Mouse (Mus musculus): ENCODE results near the gene Abi1. TPM values are rescaled to one million over a fixed set of nuclear protein-coding genes. Genes with fewer than 3 reads are reported as not detected.
A peak's percentile ranks its signal among the peaks of the same experiment; 100 is the strongest.
"Not testable (repeated sequence)": the region's sequence is repeated elsewhere in the genome, so short reads cannot be mapped to it uniquely, and the experiment has no call there.

Gene Abi1
- total RNA-seq, 1 experiment from 2014 or later: 67.6 TPM

- no peak for DNase-seq
Measured at GRCm38 (mm10) chr2:23030631-23031030, 9.4 kb downstream of the Abi1 start.

GRCm38 (mm10) chr2:23028826-23029225 lies 11.2 kb downstream of the Abi1 start:
- no peak for DNase-seq

- DNase-seq: no peak
Measured at GRCm38 (mm10) chr2:23026379-23026778, 13.7 kb downstream of the Abi1 start.

- no peak for DNase-seq
Measured at GRCm38 (mm10) chr2:23023714-23024282, 16.2 kb downstream of the Abi1 start.

DNA sequence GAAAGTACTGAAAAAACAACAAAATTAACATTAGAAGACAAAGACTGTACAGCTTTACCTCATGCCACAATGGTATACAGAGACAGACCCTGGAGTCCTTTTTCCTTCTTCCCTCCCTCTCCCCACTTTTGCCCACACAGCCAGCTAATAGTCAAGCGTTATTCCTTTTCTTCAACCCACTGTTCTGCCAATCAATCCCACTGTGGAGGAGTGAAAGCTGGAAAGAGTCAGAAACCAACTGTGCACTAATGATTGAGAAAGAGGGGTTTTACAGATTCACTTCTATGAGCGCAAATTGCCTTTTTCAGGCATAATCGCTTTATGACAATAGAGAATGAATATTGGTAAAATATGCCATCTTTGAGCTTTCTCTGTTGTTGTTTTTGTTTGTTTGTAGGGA lies 17.0 kb downstream of the Abi1 start:
- DNase-seq: no peak

DNA sequence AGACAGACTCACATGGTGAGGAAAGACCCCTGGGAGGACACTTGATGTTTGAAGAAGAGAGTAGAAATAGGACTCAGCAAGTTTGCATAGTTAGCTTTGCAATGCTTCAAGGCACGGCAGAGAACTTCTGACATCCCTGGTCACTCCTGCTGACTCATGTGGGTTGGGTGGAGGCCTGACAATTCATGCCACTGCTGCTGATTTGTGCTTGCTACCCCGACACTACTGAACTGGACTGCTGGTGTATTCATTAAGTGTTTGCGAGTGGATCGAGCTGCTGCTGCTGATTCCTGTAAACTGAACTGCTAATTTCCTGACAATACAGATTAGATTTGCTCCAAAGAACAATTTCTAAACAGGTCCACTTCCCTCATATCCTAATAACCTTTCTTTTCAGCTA lies 18.3 kb downstream of the Abi1 start:
- DNase-seq: peak; percentile 50

DNA sequence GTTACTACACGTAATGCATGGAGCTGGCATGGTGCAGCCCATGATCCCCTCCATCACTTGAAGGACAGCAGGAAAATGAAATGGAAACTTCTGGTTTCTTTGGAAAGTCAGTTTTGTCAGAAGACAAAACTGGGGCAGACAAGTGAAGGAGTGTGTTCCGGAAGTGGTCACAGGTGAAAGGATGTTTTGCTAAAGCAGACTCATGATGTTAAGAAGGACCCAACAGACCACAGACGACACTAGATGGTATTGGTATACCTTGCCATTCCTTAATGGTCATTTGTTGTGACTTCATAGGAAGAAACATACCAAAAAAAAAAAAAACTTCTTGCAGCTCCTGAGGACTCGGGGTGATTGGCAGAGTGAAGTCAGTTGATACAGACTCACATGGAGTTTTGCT lies 18.7 kb downstream of the Abi1 start:
- DNase-seq: no peak

DNA sequence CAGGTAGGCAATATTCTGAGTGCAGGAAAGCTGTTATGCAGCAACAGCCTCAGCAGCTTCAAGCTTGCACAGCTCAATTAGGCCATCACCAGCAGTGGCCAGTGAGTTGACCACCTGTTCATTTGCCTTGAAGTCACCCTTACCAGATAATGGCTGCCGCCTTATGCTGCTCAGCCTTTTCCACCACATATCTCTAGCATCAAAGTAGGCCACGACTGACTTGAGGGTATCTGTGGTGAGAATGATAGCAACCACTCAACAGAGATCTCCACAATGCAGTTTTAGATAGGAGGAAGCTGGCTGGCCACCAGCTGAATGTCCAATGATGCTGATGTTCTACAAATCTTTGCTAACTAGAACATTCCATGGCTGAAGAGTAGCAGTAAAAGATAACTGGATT lies 20.9 kb downstream of the Abi1 start:
- DNase-seq: no peak

- no peak for DNase-seq
Measured at GRCm38 (mm10) chr2:23016121-23016520, 23.9 kb downstream of the Abi1 start.

- DNase-seq: no peak
Measured at GRCm38 (mm10) chr2:23015335-23015734, 24.7 kb downstream of the Abi1 start.

DNA sequence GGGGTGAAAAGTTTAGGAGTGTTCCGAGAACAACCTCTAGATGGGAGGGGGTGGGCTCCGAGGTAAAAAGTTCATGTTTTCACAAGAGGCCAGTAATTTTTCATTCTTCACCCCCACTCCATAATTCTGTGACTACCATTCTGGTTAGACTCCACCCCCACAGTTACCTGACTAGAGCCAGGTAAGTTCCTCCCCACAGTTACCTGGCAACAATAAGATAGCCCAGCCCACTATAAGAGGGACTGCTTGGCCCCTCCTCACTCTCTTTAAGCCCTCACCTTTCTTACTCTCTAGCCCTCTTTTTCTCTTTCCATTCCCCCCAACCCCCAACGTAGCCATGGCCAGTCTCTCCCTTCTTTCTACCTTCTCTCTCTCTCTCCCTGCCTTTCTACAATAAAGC lies 25.1 kb downstream of the Abi1 start:
- DNase-seq: not testable (repeated sequence)

GRCm38 (mm10) chr2:23008256-23008655 lies 31.8 kb downstream of the Abi1 start:
- no peak for DNase-seq

- DNase-seq: no peak
Measured at GRCm38 (mm10) chr2:23007577-23007976, 32.5 kb downstream of the Abi1 start.

- DNase-seq: no peak
Measured at GRCm38 (mm10) chr2:23007149-23007548, 32.9 kb downstream of the Abi1 start.

DNA sequence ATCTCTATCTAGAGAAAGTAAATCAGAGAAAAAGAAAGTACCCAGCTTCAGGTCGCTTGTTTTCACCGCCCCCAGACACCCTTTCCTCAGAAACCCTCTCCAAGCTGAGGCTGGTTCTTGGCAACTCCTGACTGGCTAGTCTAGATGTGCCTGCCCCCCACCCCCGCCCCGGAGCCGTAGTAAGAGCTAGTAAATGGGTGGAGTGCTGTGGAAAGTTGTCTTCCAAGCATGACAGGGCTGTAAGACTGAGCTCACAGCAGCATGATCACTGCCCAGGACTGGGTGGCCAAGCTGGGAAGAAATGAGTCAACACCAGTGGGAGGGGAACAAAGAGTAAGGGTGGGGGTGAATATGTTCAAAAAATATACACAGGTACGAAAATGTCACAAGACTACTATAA lies 33.8 kb downstream of the Abi1 start:
- peak; percentile 16 for DNase-seq

GRCm38 (mm10) chr2:23002637-23003036 lies 37.4 kb downstream of the Abi1 start:
- no peak for DNase-seq

GRCm38 (mm10) chr2:22999620-23000019 lies 40.4 kb downstream of the Abi1 start:
- DNase-seq: no peak

DNA sequence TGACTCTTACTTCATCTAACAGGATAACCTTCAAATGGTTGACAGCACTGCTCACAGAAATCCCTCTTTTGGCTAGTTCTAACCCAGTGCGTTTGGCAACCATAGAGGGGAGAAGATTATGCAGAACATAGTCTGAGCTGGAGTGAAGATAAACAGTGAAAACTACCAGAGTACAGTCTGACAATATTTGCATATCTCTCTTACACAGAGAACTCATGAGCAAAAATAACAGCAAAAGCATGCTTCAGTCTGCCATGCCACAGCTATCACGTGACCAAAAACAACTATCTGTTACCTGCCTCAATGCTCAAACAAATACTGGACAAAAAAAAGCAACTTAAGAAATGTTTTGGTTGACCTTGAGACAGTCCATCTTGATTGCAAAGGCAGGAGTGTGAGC lies 41.2 kb downstream of the Abi1 start:
- no peak for DNase-seq

- DNase-seq: no peak
Measured at GRCm38 (mm10) chr2:22998015-22998414, 42.0 kb downstream of the Abi1 start.

DNA sequence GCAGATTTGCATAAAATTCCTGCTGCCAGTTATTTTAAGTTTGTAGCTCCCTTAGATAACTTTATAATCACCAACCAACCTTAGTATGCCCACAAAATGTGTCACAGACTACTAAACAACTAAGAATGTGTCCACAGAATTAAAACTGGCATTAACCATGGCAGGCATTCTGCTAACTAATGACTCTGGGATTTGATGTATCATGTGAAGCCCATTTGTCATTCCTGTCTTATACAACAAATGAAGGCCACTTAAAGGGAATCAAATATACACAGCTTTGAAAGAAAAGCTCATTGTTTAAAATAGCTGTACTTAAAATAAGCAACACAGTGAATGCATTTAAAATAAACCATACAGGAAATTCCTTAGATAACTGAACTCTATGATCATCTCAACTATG lies 44.0 kb downstream of the Abi1 start:
- DNase-seq: no peak

GRCm38 (mm10) chr2:22985973-22986657 lies 53.9 kb downstream of the Abi1 start:
- no peak for DNase-seq

DNA sequence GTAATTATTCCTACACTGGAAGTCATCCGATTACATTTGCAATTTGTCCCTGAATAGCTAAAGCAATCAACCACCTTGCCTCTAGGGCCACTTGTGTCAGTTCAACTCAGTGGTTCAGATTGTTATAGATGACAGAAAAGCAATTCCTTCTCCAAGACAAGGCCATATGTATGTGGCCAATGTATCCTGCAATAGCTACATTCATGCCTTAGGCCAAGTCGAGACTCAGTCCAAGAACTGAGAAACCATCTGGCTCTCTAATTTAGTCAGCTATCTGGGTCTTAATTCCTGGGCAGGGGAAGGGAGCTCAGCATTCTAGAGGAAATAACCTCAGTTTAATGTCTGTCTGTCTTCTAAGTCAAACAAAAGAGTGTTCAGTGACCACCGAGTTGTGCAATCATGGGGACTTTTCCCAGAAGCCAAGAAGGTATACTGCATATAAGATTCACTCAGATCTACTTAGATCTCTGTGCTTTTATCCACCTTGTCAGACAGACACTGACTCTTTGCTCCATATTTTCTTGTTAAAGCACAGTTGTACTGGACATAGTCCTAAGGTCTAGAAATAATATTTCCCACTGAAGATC lies 62.6 kb downstream of the Abi1 start:
- no peak for DNase-seq

GRCm38 (mm10) chr2:22962970-22963369 lies 77.1 kb downstream of the Abi1 start:
- no peak for DNase-seq

DNA sequence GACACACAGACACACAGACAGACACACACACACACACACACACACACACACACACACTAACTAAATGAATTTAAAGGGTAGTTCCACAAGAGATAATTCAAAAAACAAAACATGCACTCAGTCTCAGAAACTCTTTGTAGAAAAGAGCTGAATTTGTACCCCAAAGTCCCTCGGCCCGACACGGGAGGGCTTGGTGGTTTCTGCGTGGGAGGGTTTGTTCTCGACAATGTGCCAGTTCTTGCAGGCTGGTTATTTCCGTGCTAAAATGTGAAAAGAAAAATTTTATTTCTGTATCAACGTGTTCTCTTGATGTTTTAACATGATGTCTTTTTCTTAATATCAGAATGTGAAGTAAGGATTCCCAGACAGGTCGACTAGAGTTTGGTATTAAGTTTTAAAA lies 77.8 kb downstream of the Abi1 start:
- no peak for DNase-seq
